Mouse (Mus musculus) retina, postnatal 1 day (tissue): ENCODE results near the gene Pax8.
A peak's percentile ranks its signal among the peaks of the same experiment; 100 is the strongest.

Experiments used
- DNase-seq: peaks from one replicate; pipeline ENCODE4 v3.0.0-alpha.2; 2012

Gene Pax8

DNA sequence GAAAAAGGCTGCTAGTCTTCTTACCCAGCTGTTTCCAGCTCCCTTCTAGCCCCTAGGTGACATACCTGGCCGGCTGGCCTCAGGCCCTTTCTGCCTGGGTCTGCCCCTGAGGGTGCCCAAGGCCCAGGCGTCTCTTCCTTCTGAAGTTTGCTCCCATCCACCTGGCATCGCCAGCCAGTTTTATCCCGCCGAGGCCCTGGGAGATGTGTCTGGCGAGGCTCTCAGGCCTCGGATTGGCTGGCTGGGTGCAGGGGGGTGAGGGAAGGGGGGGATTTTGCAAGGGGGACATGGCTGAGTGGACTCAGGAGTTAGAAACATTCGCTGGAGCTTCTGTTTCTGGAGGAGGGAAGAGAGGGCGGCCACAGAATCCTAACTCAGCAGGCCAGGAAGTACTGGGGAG is at the start of gene Pax8:
TSS of gene Pax8 (minus strand) at position 180 of the 400 bp plus-strand sequence.
- DNase-seq: no peak

DNA sequence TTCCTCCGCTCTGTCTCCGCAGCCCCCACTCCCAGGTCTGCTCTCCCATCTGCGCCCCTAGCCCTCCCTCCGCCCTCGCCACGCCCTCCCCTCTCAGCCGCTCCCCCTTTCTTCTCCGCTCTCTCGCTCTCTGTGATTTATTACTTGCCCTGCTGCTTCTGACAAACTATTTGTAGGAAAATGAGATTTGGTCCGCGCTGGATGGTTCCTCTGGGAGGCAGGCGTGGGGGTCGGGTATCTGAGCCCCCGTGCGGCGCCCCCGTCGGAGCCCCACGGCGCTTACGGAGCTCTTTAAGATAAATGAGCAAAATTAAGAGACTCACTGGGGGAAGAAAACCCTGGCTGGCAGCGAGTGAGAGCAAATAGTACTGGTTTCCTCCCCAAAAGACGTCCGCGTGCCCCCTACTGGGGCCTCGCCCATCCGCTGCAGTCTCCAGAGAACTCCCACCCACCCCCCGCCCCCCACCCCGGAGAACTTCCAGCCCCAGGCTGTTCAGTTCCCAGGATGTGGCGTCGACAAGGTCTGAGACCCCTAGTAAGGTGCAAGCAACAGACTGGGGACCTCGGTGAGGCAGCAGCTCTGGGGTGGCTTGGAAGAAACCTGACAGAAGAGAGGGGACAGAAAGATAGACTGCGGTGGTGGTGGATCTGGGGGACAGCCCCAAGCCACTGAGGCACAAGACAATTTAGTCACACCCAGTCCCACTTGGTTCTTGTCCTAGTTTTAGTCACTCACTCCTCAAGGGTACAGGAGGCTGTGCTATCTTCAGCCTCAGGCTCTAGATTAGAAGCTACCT is 46.2 kb upstream of the Pax8 start:
- peak; percentile 78 for DNase-seq

DNA sequence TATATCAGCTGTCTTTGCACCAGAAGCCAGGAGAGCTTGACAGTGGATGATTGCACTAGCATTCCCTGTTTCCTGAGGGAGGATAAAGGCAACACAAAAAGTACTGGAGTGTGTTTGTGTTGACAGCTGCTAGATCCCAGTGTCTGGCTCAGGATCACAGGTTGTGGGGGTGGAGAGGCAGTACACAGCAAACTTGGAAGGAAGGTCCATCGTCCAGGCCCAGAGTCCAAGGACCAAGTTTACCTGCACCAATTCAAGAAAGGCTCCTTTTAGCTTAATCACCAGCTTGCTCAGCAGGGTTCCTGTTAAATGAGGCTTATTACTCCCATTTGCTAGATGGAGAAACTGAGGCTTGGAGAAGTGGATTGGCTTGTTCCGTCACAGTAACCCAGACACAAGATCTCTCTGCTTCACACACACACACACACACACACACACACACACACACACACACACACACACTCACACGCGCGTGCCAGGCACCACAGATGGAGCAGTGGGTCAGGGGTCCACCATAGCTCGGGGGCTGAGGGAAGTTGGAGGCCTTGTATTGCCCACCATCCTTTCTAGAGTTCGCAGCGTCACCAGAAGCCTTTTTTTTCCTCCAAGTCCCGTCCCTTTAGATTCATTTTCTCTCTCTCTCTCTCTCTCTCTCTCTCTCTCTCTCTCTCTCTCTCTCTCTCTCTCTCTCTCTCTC is 45.3 kb upstream of the Pax8 start:
- DNase-seq: peak; percentile 38

DNA sequence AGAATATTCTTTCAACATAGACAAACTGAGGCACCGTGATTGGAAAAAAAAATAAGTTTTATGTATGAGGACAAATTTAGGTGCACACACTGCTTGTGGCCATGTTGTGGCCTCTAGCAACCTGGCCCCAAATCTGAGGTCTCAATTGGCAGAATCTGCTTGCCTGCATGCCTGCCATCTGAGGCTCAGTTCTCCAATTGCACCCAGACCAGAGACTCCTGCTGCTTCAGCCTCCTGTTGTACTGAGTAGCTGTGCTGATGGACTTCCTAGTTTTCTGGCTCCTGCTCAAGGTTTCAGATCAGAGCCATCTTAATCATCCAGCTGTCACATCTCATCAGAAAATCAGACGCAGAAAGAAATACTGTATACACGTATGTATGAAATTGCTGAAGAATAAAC is 41.5 kb upstream of the Pax8 start:
- DNase-seq: no peak

DNA sequence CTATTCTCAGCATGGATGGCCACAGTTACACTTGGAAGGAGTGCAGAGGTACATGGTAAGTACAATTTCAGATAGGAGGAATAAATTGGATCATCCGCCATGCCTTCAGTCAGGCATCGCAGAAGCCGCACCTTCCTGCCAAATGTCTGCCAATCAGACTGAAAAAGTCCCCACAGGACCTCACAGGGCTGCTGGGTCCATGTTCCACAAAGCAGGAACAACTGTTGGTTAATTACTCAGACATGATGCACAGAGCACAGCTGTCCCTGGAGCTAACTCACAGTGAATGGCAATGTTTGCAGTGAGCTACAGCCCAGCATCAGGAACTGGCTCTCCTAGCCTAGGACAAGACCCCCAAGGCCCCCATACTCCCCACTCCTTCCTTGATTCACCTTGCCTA is 32.0 kb upstream of the Pax8 start:
- DNase-seq: peak; percentile 30

DNA sequence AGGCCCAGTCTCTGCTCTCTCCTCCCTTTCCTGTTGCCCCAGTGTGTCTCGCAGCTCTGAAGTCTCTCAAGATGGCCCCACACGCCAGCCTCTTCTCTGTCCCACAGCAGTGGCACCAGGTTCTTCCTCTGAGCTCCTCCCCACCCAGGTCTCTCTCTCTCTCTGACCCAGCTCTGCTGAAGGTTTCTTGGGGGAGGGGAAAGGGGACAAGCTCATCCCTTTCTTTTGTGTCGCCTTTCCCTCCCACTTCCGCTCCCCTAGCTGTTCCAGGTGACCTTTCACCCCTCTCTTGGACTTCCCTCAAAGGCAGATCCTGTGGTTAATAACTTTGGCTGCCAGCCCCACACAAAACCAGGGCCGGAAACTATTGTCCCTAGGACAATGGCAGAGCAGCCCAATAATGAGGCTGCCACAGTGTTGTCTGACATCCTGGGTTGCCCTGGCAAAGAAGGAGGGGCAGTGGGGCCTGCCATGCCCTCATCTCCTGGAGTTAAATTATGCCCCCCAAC is 27.6 kb upstream of the Pax8 start:
- peak; percentile 95 for DNase-seq

DNA sequence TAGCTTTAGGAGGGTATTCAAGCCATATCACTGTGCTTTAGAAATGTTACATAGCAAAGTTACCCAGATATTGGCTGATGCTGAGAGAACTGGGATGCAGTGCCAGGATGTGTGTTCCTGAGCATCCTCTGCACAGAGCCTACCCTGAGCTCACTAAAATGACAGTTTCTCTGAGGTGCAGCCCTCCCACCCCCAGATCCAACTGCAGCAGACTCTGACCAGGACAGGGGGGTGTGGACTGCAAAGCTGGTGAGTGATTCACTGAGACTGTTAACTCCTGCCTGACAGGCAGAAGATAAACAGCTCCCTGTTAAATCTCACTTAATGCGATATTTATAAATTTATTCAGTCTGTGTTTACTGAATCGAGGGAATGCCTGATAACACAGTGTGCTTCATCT is 25.5 kb upstream of the Pax8 start:
- DNase-seq: no peak

DNA sequence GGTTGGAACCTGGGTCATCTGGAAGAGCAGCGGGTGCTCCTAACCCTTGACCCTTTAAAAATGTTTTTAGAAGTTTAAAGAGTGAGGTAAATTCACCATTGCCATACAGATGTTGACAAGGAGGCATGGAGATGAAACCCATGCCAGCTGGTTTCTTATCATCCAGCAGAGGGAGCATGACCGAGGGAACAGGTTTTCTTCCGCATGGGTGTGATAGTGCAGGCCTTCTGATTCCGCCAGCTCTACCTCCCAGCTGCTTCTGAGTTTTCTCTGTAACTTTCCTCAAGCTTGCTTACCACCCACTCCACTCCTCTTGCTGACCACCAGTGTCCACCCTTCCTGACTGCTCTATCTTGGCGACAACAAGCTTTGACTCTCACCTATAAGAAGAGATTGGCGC is 15.2 kb upstream of the Pax8 start:
- DNase-seq: peak; percentile 49

DNA sequence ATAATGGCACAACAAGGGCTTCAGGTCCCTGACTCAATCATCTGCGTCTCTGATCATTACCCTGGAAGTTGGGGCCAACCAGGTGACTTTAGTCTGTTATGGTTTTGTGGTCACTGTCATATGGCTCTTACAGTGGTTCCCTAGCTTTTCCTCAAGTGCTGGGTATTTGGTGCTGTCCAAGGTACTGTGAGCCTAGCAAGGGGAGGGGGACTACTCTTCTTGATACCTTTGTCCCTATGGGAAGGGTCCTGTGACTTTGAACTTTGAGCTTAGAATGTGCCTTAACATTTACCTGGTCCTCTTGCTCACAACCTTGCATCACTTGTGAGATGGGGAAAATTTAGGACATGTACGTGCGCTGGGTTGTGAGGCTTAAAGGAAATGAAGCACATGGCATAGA is 13.3 kb upstream of the Pax8 start:
- DNase-seq: no peak

DNA sequence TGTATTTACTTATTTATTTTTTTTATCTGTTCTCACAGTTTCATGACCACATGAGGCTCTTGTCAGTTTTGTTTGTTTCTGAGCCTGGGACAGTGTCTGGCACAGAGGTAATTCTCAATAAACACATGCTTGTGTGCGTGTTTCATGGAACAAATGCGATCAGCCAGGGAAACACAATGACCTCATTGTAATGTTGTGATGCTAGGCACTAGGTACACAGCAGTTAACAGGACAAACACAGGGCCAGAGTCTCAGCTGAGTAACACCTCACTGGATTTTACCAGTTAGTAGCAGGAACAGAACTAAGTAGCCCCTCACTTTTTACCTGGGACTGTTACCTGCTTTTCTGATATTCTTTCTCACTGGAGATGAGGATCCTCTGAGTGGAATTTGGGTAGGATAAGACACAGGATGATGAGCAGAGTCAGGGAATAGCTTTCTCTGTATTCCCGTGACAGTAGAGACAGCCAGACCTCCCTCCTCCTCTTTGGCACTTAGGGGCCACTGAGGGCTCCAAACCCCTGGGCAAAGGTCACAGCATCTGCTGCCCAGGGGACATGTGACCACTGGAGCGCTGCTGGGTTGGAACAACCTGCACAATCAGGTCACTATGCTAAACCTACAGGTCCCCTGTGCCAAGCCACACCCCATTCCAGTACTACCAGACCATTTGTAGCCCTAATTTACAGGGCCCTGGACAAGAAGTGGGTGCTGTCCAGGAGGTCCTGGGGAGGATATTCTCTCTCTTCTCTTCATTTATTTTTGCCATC is 11.8 kb upstream of the Pax8 start:
- DNase-seq: no peak

DNA sequence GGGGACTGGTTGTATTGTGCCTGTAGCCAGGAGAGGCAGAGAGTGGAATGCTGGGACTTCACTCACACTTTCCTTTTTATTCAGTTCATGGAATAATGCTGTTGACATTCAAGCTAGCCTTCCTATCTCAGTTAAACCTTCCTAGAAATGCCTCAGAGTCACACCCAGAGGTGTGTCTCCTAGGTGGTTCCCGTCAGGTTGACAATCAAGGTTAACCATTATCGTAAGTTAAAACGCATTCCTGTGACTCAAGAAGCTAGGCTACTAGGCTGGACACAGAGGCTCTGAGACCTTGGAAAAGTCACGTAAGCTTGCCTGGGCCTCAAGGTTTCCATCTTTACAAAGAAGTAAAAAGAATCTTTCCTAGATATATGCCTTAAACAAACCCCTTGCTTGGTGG is 10.0 kb upstream of the Pax8 start:
- no peak for DNase-seq

DNA sequence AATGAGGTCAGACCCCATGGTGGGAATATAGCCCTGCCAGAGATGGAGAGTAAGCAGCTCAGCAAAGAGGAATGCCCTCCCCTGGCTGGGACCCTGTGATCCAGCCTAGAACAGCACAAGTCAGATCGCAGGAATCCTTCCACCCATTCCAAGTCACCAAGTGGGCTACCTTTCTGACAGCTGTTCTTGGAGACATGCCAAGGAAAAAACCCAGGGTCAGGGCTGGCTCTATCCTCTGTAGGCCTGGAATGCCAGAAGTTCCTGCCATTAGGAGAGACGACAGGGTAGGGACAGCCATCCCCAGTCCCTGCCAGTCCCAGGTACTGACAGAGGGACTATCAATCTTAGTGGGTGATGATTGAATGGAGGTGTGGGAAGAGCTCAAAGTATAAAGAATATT is 4.5 kb upstream of the Pax8 start:
- no peak for DNase-seq

DNA sequence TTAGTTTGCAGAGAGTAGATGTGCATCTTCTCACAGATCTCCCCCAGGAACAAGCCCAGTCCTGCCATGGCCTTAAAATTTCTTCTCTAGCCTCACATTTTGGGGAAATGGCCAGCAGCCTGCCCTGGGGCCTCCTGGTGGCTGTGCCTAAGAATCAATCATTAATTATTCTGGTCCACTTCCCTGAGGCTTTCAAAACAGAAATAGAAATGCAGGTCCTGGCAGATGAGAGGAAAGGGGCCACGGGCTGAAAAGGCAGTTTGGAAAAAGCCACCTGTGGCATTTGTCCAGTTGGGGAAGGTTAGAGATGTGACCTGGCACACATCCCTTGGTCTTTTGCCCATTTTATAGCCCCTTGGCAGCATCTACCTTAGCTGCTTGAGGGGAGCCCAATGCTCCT is 3.8 kb upstream of the Pax8 start:
- peak; percentile 46 for DNase-seq

DNA sequence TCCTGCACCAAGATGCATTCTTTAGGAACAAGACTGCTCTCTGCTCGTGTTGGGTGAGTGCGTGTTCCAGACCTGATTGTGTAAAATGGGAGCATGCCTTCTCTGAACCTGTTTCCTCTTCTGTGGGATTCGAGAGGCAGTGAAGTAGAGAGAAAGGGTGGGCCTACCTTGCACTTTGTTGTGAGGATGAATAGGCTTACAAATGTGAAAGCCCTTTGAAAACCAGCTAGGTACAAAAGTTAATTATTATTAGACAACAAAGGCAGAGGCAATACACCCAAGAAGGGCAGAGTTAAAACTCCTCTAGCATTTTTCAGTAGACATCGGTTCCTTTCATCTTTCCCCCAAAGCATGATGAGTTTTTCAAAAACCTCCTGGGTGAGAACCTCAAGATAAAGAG is 3.2 kb upstream of the Pax8 start:
- DNase-seq: no peak

DNA sequence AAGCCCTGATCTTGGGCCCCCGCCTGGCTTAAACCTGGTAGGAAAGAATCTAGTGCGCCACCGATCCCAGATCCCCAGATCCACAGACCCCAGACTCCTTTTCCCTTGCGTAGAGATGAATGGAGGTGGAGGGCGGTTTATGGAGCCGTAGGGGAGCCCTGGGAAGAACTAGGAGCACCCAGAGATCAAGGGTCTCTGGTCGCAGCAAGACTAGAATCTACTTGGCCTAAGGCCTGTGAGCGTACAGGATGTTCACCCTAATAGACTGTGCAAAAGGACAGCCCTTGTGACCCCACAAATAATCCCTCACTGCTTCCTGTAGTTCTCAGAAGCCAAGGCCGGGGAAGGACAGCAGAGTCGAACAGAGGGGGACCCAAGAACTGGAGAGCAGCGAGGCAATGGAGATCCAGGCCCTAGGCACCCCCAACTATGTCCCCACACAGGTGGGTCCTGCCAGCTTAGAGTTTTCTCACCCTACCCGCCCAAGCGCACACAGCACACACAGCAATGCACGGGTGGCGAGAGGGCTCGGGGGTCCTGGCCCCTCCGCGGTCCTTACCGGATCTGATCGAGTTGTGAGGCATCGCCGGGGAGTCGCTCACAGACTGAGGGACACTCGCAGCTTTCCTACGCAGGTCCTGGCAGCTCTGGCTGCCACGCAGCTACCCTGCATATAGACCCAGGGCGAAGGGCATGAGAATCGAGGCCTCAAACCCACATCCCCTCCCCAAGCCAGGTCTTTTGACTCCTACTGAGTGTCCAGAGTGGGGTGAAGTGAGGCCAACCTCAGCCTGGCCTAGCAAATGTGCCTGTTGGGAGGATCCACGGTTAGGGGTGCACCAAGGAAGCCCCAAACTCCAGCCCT is 653 bp downstream of the Pax8 start:
- no peak for DNase-seq

DNA sequence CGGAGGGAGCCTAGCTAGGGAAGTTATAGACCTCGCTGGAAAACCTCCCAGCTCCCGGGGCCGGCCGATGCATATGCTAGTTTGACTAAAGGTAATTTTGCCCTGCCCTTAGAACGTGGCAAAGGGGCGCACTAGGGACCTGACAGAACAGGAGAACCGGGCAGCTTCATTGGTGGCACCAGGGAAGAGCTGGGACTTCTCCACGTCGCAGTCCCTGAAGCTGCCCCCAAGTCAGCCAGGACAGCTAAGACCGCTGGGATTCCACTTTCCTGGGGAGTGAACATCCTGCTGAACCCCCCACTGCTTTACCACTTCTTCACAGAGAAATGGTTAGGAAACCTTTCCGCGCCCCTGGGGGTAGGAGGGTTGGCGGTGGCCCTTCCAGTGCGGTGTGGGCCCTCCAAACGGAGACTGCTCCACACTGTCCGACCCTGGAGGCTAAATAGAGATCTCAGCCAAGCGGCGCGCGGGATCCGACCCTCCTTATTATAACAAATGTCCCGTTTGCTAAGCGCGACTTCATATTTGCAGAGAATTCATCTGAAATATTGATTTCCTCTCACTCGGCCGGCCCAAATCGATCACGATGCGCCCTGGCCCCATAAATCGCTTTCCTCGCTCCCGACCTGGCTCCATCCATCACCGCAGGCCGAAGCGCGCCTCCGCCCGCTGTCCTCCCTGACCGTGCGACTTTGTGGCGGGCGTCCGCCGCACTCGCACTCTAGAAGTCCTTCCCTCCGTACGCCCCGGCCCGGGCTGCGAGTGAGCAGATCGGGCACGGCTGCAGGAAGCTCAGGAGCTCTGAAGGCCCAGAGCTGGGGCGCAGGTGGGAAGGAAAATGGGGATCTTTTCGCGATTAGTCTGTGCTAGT is 1.5 kb downstream of the Pax8 start:
- peak; percentile 39 for DNase-seq

DNA sequence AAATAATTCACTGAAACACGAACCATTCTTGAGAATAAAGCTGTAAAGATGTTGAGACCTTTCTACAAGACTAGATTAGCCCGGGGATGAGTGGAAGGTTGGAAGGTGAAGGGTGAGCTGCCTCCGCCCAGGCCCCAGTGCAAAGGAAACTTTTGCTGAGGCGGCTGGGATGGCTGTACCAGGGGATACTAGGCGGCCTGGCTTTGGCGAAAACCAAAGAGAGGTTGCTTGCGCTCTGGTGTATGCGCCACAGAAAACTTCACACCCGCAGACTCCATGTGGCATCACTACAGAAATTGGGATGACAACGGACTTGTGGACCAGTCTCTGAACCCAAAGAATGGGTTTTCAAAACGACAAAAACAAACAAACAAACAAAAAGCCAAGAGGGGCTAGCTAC is 2.7 kb downstream of the Pax8 start:
- DNase-seq: peak; percentile 36

DNA sequence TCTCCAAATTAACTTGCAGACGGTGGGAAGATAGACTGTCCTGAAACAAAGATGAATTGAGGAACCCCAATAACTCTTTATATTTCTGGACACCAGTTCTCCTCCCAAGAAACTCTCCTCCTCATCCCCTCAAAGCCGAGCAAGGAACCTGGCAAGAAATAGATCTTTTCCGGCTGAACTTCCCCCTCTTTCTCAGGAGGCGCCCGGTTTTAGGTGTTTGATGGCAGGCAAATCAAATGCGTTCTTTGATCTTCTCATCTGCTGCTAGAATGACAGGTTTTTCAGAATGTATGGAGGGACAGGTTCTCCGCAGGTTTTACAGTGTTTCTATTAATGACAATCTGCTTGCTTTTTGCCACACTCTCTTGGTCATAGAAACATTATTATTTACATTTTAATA is 3.3 kb downstream of the Pax8 start:
- peak; percentile 9 for DNase-seq

DNA sequence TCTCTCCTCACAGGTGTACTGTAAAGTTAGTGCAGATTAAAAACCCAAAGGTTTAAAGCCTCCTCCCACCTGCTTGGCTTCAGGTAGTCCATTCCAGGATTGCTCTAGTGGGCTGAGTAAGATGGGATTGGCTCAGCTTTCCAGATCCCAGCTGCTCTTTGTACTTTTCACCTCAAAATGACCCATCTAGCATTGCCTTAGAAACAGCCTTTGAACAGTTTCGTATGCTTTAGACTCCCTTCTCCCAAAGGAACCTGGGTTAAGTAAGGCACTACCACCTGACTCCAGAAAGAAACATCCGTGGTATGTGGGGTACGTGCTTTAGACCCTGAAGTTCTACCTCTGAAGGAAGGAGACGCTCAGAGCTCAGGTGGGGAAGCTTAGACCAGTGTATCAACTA is 6.3 kb downstream of the Pax8 start:
- no peak for DNase-seq

DNA sequence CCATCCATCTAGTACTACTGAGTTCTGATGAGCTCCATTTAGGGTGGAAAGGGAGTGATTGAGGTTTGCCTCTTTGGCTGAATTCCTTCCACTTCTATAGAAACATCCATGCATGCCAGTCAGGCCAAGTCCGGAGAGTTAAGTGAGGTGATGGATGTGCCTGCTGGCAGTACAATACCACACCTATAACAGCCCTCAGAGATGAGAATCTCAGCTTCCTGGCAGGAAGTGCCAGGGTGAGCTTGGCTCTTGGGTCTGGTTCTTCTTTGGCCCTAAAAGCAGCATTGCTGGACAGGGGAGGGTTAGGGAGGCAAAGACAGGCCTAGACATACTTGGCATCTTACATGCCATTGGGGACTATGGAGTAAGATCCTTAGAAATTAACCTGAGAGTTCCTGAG is 7.0 kb downstream of the Pax8 start:
- no peak for DNase-seq

DNA sequence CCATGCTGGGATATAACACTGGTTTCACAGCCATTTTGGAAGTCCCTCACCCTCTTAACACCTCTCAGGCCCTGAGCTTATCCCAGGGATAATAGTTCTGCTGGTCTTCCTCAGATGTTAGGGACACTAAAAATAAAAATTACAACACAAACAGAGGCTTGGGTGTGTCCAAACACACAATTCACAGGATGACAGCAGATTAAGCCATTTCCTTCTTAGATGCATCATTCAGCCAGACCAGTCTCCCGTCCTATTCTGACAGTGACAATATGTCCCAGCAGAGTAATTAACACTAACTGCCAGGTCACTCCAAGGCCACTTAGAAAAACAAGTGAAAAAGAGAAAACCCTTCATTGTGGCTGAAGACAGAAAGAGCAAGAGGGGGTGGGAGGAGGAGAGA is 8.2 kb downstream of the Pax8 start:
- DNase-seq: no peak

DNA sequence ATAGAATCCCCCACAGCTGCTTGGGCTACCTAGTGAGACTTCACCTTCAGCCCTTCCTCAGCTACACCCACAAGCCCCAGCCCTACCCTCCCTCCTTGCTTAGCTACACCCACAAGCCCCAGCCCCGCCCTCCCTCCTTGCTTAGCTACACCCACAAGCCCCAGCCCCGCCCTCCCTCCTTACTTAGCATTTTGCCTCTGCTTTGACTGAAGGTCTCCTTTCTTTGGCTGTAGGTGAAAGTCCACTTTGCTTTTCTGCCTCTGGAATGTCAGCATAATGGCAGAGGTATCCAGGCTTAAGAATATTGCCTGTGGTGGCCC is 14.6 kb downstream of the Pax8 start:
- DNase-seq: no peak
